Mouse (Mus musculus): ENCODE data around the gene Slc39a2. TPM values are rescaled to one million over a fixed set of nuclear protein-coding genes. Genes with fewer than 3 reads are reported as not detected.
"Not testable (repeated sequence)": the region's sequence is repeated elsewhere in the genome, so short reads cannot be mapped to it uniquely, and the experiment has no call there.

Gene Slc39a2
- polyA plus RNA-seq, 1 experiment from 2014 or later, result 0.57 TPM

- H3K27me3 ChIP-seq (replicated peaks; ENCODE audit: control insufficient read depth, insufficient read depth, low read length), result no peaks in the 10 kb centered on the region
- no peak for ATAC-seq
- no peak overlapping the region for H3K4me2 ChIP-seq (replicated peaks; ENCODE audit: low read depth)
- H3K4me1 ChIP-seq (replicated peaks; ENCODE audit: control insufficient read depth, insufficient read depth, low read length), result no peaks in the 10 kb centered on the region
- no peak overlapping the region for H3K4me3 ChIP-seq (ENCODE audit: low read depth, low read length)
- TF ChIP-seq CTCF (IDR thresholded peaks at IDR 0.05; ENCODE audit: low read depth), result no peak
- 96% methylated on average over 2 of the region's 2 CpGs for WGBS
- no peaks in the 10 kb centered on the region for H3K9me3 ChIP-seq (ENCODE audit: control insufficient read depth)
- H3K27ac ChIP-seq (ENCODE audit: low read depth, low read length), result no peak overlapping the region
- no peaks in the 10 kb centered on the region for H3K36me3 ChIP-seq (ENCODE audit: control insufficient read depth, insufficient read depth)
- H3K9ac ChIP-seq (ENCODE audit: low read depth, low read length), result no peak overlapping the region
These were observed 30.2 kb downstream of the Slc39a2 start for GRCm38 (mm10) chr14:51922910-51923309.

GRCm38 (mm10) chr14:51923492-51923891 is 30.8 kb downstream of the Slc39a2 start:
- Histone ChIP-seq H3K4me3 (ENCODE audit: low read depth, low read length) (no peak overlapping the region), H3K4me1 (replicated peaks; ENCODE audit: control insufficient read depth, insufficient read depth, low read length) (no peaks in the 10 kb centered on the region), H3K9me3 (ENCODE audit: control insufficient read depth) (no peaks in the 10 kb centered on the region), H3K27ac (ENCODE audit: low read depth, low read length) (no peak overlapping the region), H3K27me3 (replicated peaks; ENCODE audit: control insufficient read depth, insufficient read depth, low read length) (no peaks in the 10 kb centered on the region), H3K4me2 (replicated peaks; ENCODE audit: low read depth) (no peak overlapping the region), H3K9ac (ENCODE audit: low read depth, low read length) (no peak overlapping the region), H3K36me3 (ENCODE audit: control insufficient read depth, insufficient read depth) (no peaks in the 10 kb centered on the region)
- ATAC-seq, result no peak
- no peak for TF ChIP-seq CTCF (IDR thresholded peaks at IDR 0.05; ENCODE audit: low read depth)
- WGBS, result 81% methylated on average over 4 of the region's 4 CpGs

GRCm38 (mm10) chr14:51926930-51927329 is 34.2 kb downstream of the Slc39a2 start:
- not testable (repeated sequence) for H3K4me3 ChIP-seq (ENCODE audit: low read depth, low read length); H3K4me1 ChIP-seq (replicated peaks; ENCODE audit: control insufficient read depth, insufficient read depth, low read length); H3K9me3 ChIP-seq (ENCODE audit: control insufficient read depth)

GRCm38 (mm10) chr14:51929309-51929943 is 36.7 kb downstream of the Slc39a2 start:
- no peaks in the 10 kb centered on the region for H3K27me3 ChIP-seq (replicated peaks; ENCODE audit: control insufficient read depth, insufficient read depth, low read length)
- ATAC-seq, result no peak
- no peaks in the 10 kb centered on the region for H3K9me3 ChIP-seq (ENCODE audit: control insufficient read depth)
- no peak for TF ChIP-seq CTCF (IDR thresholded peaks at IDR 0.05; ENCODE audit: low read depth)
- 65% methylated on average over 8 of the region's 8 CpGs for WGBS
- no peaks in the 10 kb centered on the region for H3K36me3 ChIP-seq (ENCODE audit: control insufficient read depth, insufficient read depth)
- H3K4me2 ChIP-seq (replicated peaks; ENCODE audit: low read depth), result no peak overlapping the region
- no peak overlapping the region for H3K9ac ChIP-seq (ENCODE audit: low read depth, low read length)
- H3K27ac ChIP-seq (ENCODE audit: low read depth, low read length), result no peak overlapping the region
- H3K4me1 ChIP-seq (replicated peaks; ENCODE audit: control insufficient read depth, insufficient read depth, low read length), result no peaks in the 10 kb centered on the region
- H3K4me3 ChIP-seq (ENCODE audit: low read depth, low read length), result no peak overlapping the region

More at GRCm38 (mm10) chr14:51926930-51927329, 34.2 kb downstream of the Slc39a2 start:
- H3K27me3 ChIP-seq (replicated peaks; ENCODE audit: control insufficient read depth, insufficient read depth, low read length); H3K27ac ChIP-seq (ENCODE audit: low read depth, low read length); H3K9ac ChIP-seq (ENCODE audit: low read depth, low read length); H3K36me3 ChIP-seq (ENCODE audit: control insufficient read depth, insufficient read depth); ATAC-seq; H3K4me2 ChIP-seq (replicated peaks; ENCODE audit: low read depth): not testable (repeated sequence)
- 94% methylated on average over 11 of the region's 11 CpGs for WGBS

- no peak for ATAC-seq
- TF ChIP-seq CTCF (IDR thresholded peaks at IDR 0.05; ENCODE audit: low read depth), result 0 out of 2 replicates have a peak, but pooled peaks have one; percentile 30
- Histone ChIP-seq H3K4me1 (replicated peaks; ENCODE audit: control insufficient read depth, insufficient read depth, low read length) (no peaks in the 10 kb centered on the region), H3K36me3 (ENCODE audit: control insufficient read depth, insufficient read depth) (no peaks in the 10 kb centered on the region), H3K27me3 (replicated peaks; ENCODE audit: control insufficient read depth, insufficient read depth, low read length) (no peaks in the 10 kb centered on the region), H3K9ac (ENCODE audit: low read depth, low read length) (0 out of 2 replicates have a peak overlapping the region, but pooled peaks have one; percentile 7), H3K27ac (ENCODE audit: low read depth, low read length) (no peak overlapping the region), H3K4me2 (replicated peaks; ENCODE audit: low read depth) (peak overlapping the region; percentile 24; the same call in 1 of the 2 replicates), H3K4me3 (ENCODE audit: low read depth, low read length) (no peak overlapping the region), H3K9me3 (ENCODE audit: control insufficient read depth) (no peaks in the 10 kb centered on the region)
- WGBS, result 60% methylated on average over 9 of the region's 9 CpGs
These were observed 37.3 kb downstream of the Slc39a2 start for GRCm38 (mm10) chr14:51929968-51930367.

GRCm38 (mm10) chr14:51930824-51931223 is 38.1 kb downstream of the Slc39a2 start:
- Histone ChIP-seq H3K9me3 (ENCODE audit: control insufficient read depth) (no peaks in the 10 kb centered on the region), H3K4me2 (replicated peaks; ENCODE audit: low read depth) (no peak overlapping the region), H3K27ac (ENCODE audit: low read depth, low read length) (no peak overlapping the region), H3K4me3 (ENCODE audit: low read depth, low read length) (no peak overlapping the region), H3K27me3 (replicated peaks; ENCODE audit: control insufficient read depth, insufficient read depth, low read length) (no peaks in the 10 kb centered on the region), H3K9ac (ENCODE audit: low read depth, low read length) (no peak overlapping the region), H3K4me1 (replicated peaks; ENCODE audit: control insufficient read depth, insufficient read depth, low read length) (no peaks in the 10 kb centered on the region), H3K36me3 (ENCODE audit: control insufficient read depth, insufficient read depth) (no peaks in the 10 kb centered on the region)
- TF ChIP-seq CTCF (IDR thresholded peaks at IDR 0.05; ENCODE audit: low read depth), result peak; percentile 90
- WGBS, result 29% methylated on average over 5 of the region's 5 CpGs
- peak; percentile 58 for ATAC-seq
